In the genomic region with DNA sequence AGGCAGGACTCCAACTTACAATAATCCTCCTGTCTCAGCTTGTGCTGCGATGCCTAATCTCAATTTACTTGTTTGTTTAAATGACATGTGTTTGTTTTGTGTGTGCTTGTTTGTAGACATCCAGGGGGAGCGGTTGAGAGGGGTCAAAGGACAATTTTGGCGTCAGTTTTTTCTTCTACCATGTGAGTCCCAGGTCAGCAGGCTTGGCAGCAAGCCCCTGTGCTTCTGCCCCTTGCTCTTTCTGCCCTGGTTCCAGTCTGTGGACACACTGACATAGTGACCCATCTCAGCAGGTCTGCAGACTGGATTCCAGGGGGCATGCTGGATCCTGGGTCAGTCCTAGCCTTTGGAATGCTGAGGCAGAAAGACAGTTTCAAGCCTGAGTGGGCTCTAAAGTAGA, we compare ENCODE assay signal across 18 mouse cellular contexts. TPM values are rescaled to one million over a fixed set of nuclear protein-coding genes. Genes with fewer than 3 reads are reported as not detected.
A peak's percentile ranks its signal among the peaks of the same experiment; 100 is the strongest.
DNase-seq lines count a peak whose midpoint lies in the region; ATAC-seq and TF ChIP-seq lines count a peak whose summit lies in the region.
"Had no signal": no experiment of that assay in that cellular context is flagged by ENCODE, and none has a peak within 500 bp of the region (broad histone marks: within the 10 kb centered on the region; RNA-seq: fewer than 3 reads in every experiment).

No protein-coding gene starts in this region.

- H3K36me3 ChIP-seq in hindbrain, embryonic 13.5 days: no peaks in the 10 kb centered on the region
- no peaks in the 10 kb centered on the region for H3K36me3 ChIP-seq in hindbrain, embryonic 12.5 days
- peaks cover 0 to 9% of the 10 kb centered on the region in 2 experiments; a peak in 1 of 4 replicates for H3K36me3 ChIP-seq in MEL (ENCODE audit: control insufficient read depth in 1 of 2, insufficient read depth in 2 of 2, low read length in 2 of 2)
- H3K36me3 ChIP-seq in kidney, embryonic 15.5 days: no peaks in the 10 kb centered on the region
- no peaks in the 10 kb centered on the region for H3K36me3 ChIP-seq in liver, embryonic 12.5 days
- H3K36me3 ChIP-seq: heart, embryonic 15.5 days; hindbrain, embryonic 10.5 days had no signal

- H3K9me3 ChIP-seq in hindbrain, embryonic 13.5 days: no peaks in the 10 kb centered on the region
- H3K9me3 ChIP-seq in hindbrain, embryonic 12.5 days (replicated peaks): no peaks in the 10 kb centered on the region
- no peaks in the 10 kb centered on the region for H3K9me3 ChIP-seq in MEL (replicated peaks; ENCODE audit: insufficient read depth, low read length)
- H3K9me3 ChIP-seq in kidney, embryonic 15.5 days (replicated peaks): no peaks in the 10 kb centered on the region
- no peaks in the 10 kb centered on the region for H3K9me3 ChIP-seq in liver, embryonic 12.5 days (replicated peaks)
- H3K9me3 ChIP-seq: heart, embryonic 15.5 days; hindbrain, embryonic 10.5 days had no signal

- no peak for ATAC-seq in hindbrain, embryonic 13.5 days (ENCODE audit: low FRiP score)
- ATAC-seq in hindbrain, embryonic 12.5 days (ENCODE audit: low FRiP score): no peak
- no peak for ATAC-seq in kidney, embryonic 15.5 days (replicated peaks; ENCODE audit: low FRiP score)
- no peak for ATAC-seq in liver, embryonic 12.5 days

- no peak overlapping the region for H3K4me2 ChIP-seq in hindbrain, embryonic 13.5 days
- H3K4me2 ChIP-seq in hindbrain, embryonic 12.5 days (replicated peaks): no peak overlapping the region
- H3K4me2 ChIP-seq in kidney, embryonic 15.5 days: no peak overlapping the region
- H3K4me2 ChIP-seq in liver, embryonic 12.5 days: peak overlapping the region; percentile 45
- H3K4me2 ChIP-seq: heart, embryonic 15.5 days; midbrain, embryonic 11.5 days had no signal

- H3K79me2 ChIP-seq in MEL (ENCODE audit: control insufficient read depth, insufficient read depth, low read length, poor library complexity): no peaks in the 10 kb centered on the region

- no peak for TF ChIP-seq RAD21 in MEL (IDR thresholded peaks at IDR 0.05; ENCODE audit: low read depth, low read length)

- no peaks in the 10 kb centered on the region for H3K4me1 ChIP-seq in hindbrain, embryonic 13.5 days (replicated peaks)
- no peaks in the 10 kb centered on the region for H3K4me1 ChIP-seq in hindbrain, embryonic 12.5 days
- H3K4me1 ChIP-seq in MEL (ENCODE audit: control insufficient read depth in 1 of 2, insufficient read depth in 2 of 2, low read length in 2 of 2): peaks cover 5 to 12% of the 10 kb centered on the region in 2 experiments
- peaks cover 8% of the 10 kb centered on the region for H3K4me1 ChIP-seq in kidney, embryonic 15.5 days
- peaks cover 65% of the 10 kb centered on the region for H3K4me1 ChIP-seq in liver, embryonic 12.5 days
- H3K4me1 ChIP-seq: heart, embryonic 15.5 days had no signal

- no peak overlapping the region for H3K4me3 ChIP-seq in hindbrain, embryonic 13.5 days
- H3K4me3 ChIP-seq in hindbrain, embryonic 12.5 days: no peak overlapping the region
- peak overlapping the region in 1 of 2 experiments; percentile 21; a peak in 1 of 4 replicates for H3K4me3 ChIP-seq in MEL (ENCODE audit: control insufficient read depth in 1 of 2, insufficient read depth in 1 of 2, low read depth in 2 of 2, low read length in 2 of 2)
- no peak overlapping the region for H3K4me3 ChIP-seq in kidney, embryonic 15.5 days (replicated peaks)
- H3K4me3 ChIP-seq in liver, embryonic 12.5 days: no peak overlapping the region
- H3K4me3 ChIP-seq: heart, embryonic 15.5 days; hindbrain, embryonic 10.5 days had no signal

- no peak for TF ChIP-seq POLR2A in MEL (IDR thresholded peaks at IDR 0.05; ENCODE audit: control insufficient read depth in 1 of 2, insufficient read depth in 1 of 2, low read depth in 1 of 2, low read length in 2 of 2, poor library complexity in 1 of 2)

- intact Hi-C loops in left cerebral cortex, postnatal 25 days (cut with DNase I): no loop called here
- intact Hi-C loops in left cerebral cortex, postnatal 10 days (cut with DNase I): loop anchor here (5.0 kb wide), 1 partner anchor 178 kb away; no protein-coding TSS in a partner anchor

- 43% methylated on average over 3 of the region's 3 CpGs for WGBS in hindbrain, embryonic 13.5 days
- 49% methylated on average over 3 of the region's 3 CpGs for WGBS in hindbrain, embryonic 12.5 days
- WGBS in kidney, embryonic 15.5 days: 55% methylated on average over 3 of the region's 3 CpGs
- whole genome bisulfite sequencing in liver, embryonic 12.5 days (ENCODE audit: insufficient replicate concordance): 54% methylated on average over 3 of the region's 3 CpGs

- no peak overlapping the region for H3K27ac ChIP-seq in hindbrain, embryonic 13.5 days
- no peak overlapping the region for H3K27ac ChIP-seq in hindbrain, embryonic 12.5 days
- peak overlapping the region; percentile 62 for H3K27ac ChIP-seq in MEL (ENCODE audit: control insufficient read depth, low read depth, low read length)
- no peak overlapping the region for H3K27ac ChIP-seq in kidney, embryonic 15.5 days
- peak overlapping the region; percentile 95 for H3K27ac ChIP-seq in liver, embryonic 12.5 days
- H3K27ac ChIP-seq: heart, embryonic 15.5 days; hindbrain, embryonic 10.5 days; kidney, postnatal 0 days had no signal

- no peak for TF ChIP-seq EP300 in MEL (IDR thresholded peaks at IDR 0.05; ENCODE audit: low read depth in 1 of 2, low read length in 2 of 2)

- 0 out of 2 replicates have a peak overlapping the region, but pooled peaks have one; percentile 6 for H3K9ac ChIP-seq in hindbrain, embryonic 13.5 days
- H3K9ac ChIP-seq in hindbrain, embryonic 12.5 days: no peak overlapping the region
- peak overlapping the region; percentile 38 for H3K9ac ChIP-seq in MEL (ENCODE audit: control insufficient read depth, low read depth, low read length, poor library complexity, severe bottlenecking)
- 0 out of 2 replicates have a peak overlapping the region, but pooled peaks have one; percentile 2 for H3K9ac ChIP-seq in kidney, embryonic 15.5 days
- peak overlapping the region; percentile 61 for H3K9ac ChIP-seq in liver, embryonic 12.5 days
- H3K9ac ChIP-seq: heart, embryonic 15.5 days had no signal

- no peak for DNase-seq in MEL (ENCODE audit: low read depth, low spot score)
- no peak for DNase-seq in left cerebral cortex, postnatal 25 days (ENCODE audit: low spot score in 2 of 2)
- no peak for DNase-seq in left cerebral cortex, adult 9 months (ENCODE audit: low spot score in 2 of 2)
- DNase-seq in left cerebral cortex, postnatal 10 days (ENCODE audit: extremely low spot score in 1 of 2, low spot score in 2 of 2): no peak
- DNase-seq: adrenal gland, adult 8-10 months; cerebellum, adult 18-20 months; cerebellum, postnatal 36 days; heart, adult 18-20 months; left cerebral cortex, postnatal 4 days; lung, adult 2 months had no signal

- H3K27me3 ChIP-seq in hindbrain, embryonic 13.5 days: peaks cover 4% of the 10 kb centered on the region; the same call in 1 of the 2 replicates
- H3K27me3 ChIP-seq in hindbrain, embryonic 12.5 days: no peaks in the 10 kb centered on the region
- no peaks in the 10 kb centered on the region for H3K27me3 ChIP-seq in MEL (ENCODE audit: control insufficient read depth in 1 of 2, insufficient read depth in 2 of 2, low read length in 2 of 2)
- no peaks in the 10 kb centered on the region for H3K27me3 ChIP-seq in kidney, embryonic 15.5 days
- H3K27me3 ChIP-seq in liver, embryonic 12.5 days (replicated peaks): 0 out of 2 replicates have a peak, but pooled peaks cover 2% of the 10 kb centered on the region
- H3K27me3 ChIP-seq: heart, embryonic 15.5 days had no signal

- no peak for TF ChIP-seq CTCF in MEL (IDR thresholded peaks at IDR 0.05 in 2 of 3, conservative IDR thresholded peaks at IDR 0.05 in 1 of 3; ENCODE audit: control insufficient read depth in 1 of 3, insufficient read depth in 1 of 3, low read depth in 2 of 3, low read length in 3 of 3, poor library complexity in 1 of 3, severe bottlenecking in 1 of 3)

RNA-seq across cellular contexts. Expression of gene Jsrp1, which starts 6.1 kb away (rescaled TPM):
- polyA plus RNA-seq in hindbrain, embryonic 13.5 days (2015; fragmentation: Nextera tagmentation; extraction: Ambion mirVana): 0.56 and 0.95 TPM in 2 replicates
- 0.83 and 1.7 TPM in 2 replicates for polyA plus RNA-seq in hindbrain, embryonic 12.5 days (2016; fragmentation: Nextera tagmentation; extraction: Ambion mirVana)
- total RNA-seq in MEL (2012; rRNA removed): not detected in 2 replicates
- polyA plus RNA-seq in MEL (2012; ENCODE audit: insufficient read depth in 1 of 2, insufficient read length in 2 of 2, low read depth in 1 of 2, low replicate concordance in 2 of 2, missing spikeins in 1 of 2): under 1 TPM in 1 of 2 experiments, not detected in 1; 0.39 TPM
- polyA plus RNA-seq in kidney, embryonic 15.5 days (2015; fragmentation: Nextera tagmentation; extraction: Ambion mirVana): 5.6 and 5.7 TPM in 2 replicates
- 0.18 and 0.46 TPM in 2 replicates for polyA plus RNA-seq in liver, embryonic 12.5 days (2016; fragmentation: Nextera tagmentation; extraction: Ambion mirVana)
- 1 to 10 TPM; 4.0 to 4.5 TPM for total RNA-seq in left cerebral cortex, postnatal 25 days (2021)
- 1 to 10 TPM; 1.6 to 2.0 TPM for total RNA-seq in left cerebral cortex, postnatal 10 days (2021)

RNA-seq across cellular contexts. Expression of gene Oaz1, which starts 7.0 kb away (rescaled TPM):
- 1,227 and 1,240 TPM in 2 replicates for polyA plus RNA-seq in hindbrain, embryonic 13.5 days (2015; fragmentation: Nextera tagmentation; extraction: Ambion mirVana)
- 1,255 and 1,389 TPM in 2 replicates for polyA plus RNA-seq in hindbrain, embryonic 12.5 days (2016; fragmentation: Nextera tagmentation; extraction: Ambion mirVana)
- total RNA-seq in MEL (2012; rRNA removed): 983 and 1,061 TPM in 2 replicates
- polyA plus RNA-seq in MEL (2012; ENCODE audit: insufficient read depth in 1 of 2, insufficient read length in 2 of 2, low read depth in 1 of 2, low replicate concordance in 2 of 2, missing spikeins in 1 of 2): 1,000 to 10,000 TPM in 1 of 2 experiments, not detected in 1; 1,528 TPM
- polyA plus RNA-seq in kidney, embryonic 15.5 days (2015; fragmentation: Nextera tagmentation; extraction: Ambion mirVana): 1,583 and 1,739 TPM in 2 replicates
- polyA plus RNA-seq in liver, embryonic 12.5 days (2016; fragmentation: Nextera tagmentation; extraction: Ambion mirVana): 1,528 and 1,635 TPM in 2 replicates
- 100 to 1,000 TPM; 500 to 527 TPM for total RNA-seq in left cerebral cortex, postnatal 25 days (2021)
- 100 to 1,000 TPM; 414 to 433 TPM for total RNA-seq in left cerebral cortex, postnatal 10 days (2021)

RNA-seq across cellular contexts. Expression of gene Amh, which starts 14.4 kb away (rescaled TPM):
- 0.22 TPM in 1 of 2 replicates, not detected in the other for polyA plus RNA-seq in hindbrain, embryonic 13.5 days (2015; fragmentation: Nextera tagmentation; extraction: Ambion mirVana)
- not detected in 2 replicates for polyA plus RNA-seq in hindbrain, embryonic 12.5 days (2016; fragmentation: Nextera tagmentation; extraction: Ambion mirVana)
- 0.42 and 0.59 TPM in 2 replicates for total RNA-seq in MEL (2012; rRNA removed)
- polyA plus RNA-seq in MEL (2012; ENCODE audit: insufficient read depth in 1 of 2, insufficient read length in 2 of 2, low read depth in 1 of 2, low replicate concordance in 2 of 2, missing spikeins in 1 of 2): 1 to 10 TPM in 1 of 2 experiments, not detected in 1; 1.1 TPM
- polyA plus RNA-seq in kidney, embryonic 15.5 days (2015; fragmentation: Nextera tagmentation; extraction: Ambion mirVana): 0.09 TPM in 1 of 2 replicates, not detected in the other
- polyA plus RNA-seq in liver, embryonic 12.5 days (2016; fragmentation: Nextera tagmentation; extraction: Ambion mirVana): 0.07 TPM in 1 of 2 replicates, not detected in the other
- total RNA-seq in left cerebral cortex, postnatal 25 days (2021): 1 to 10 TPM; 1.6 to 2.7 TPM
- total RNA-seq in left cerebral cortex, postnatal 10 days (2021): 1 to 10 TPM; 1.7 to 2.0 TPM
- polyA plus RNA-seq: midbrain, embryonic 11.5 days had no signal

RNA-seq across cellular contexts. Expression of gene Plekhj1, which starts 21.0 kb away (rescaled TPM):
- 128 and 132 TPM in 2 replicates for polyA plus RNA-seq in hindbrain, embryonic 13.5 days (2015; fragmentation: Nextera tagmentation; extraction: Ambion mirVana)
- 139 TPM in 2 replicates for polyA plus RNA-seq in hindbrain, embryonic 12.5 days (2016; fragmentation: Nextera tagmentation; extraction: Ambion mirVana)
- 79.8 and 86.9 TPM in 2 replicates for total RNA-seq in MEL (2012; rRNA removed)
- 100 to 1,000 TPM in 1 of 2 experiments, not detected in 1; 217 TPM for polyA plus RNA-seq in MEL (2012; ENCODE audit: insufficient read depth in 1 of 2, insufficient read length in 2 of 2, low read depth in 1 of 2, low replicate concordance in 2 of 2, missing spikeins in 1 of 2)
- 126 and 130 TPM in 2 replicates for polyA plus RNA-seq in kidney, embryonic 15.5 days (2015; fragmentation: Nextera tagmentation; extraction: Ambion mirVana)
- polyA plus RNA-seq in liver, embryonic 12.5 days (2016; fragmentation: Nextera tagmentation; extraction: Ambion mirVana): 134 and 137 TPM in 2 replicates
- 10 to 100 TPM; 57.5 to 62.4 TPM for total RNA-seq in left cerebral cortex, postnatal 25 days (2021)
- total RNA-seq in left cerebral cortex, postnatal 10 days (2021): 10 to 100 TPM; 57.0 to 62.1 TPM

RNA-seq across cellular contexts. Expression of gene Sf3a2, which starts 21.4 kb away (rescaled TPM):
- polyA plus RNA-seq in hindbrain, embryonic 13.5 days (2015; fragmentation: Nextera tagmentation; extraction: Ambion mirVana): 55.9 and 61.6 TPM in 2 replicates
- polyA plus RNA-seq in hindbrain, embryonic 12.5 days (2016; fragmentation: Nextera tagmentation; extraction: Ambion mirVana): 65.3 and 71.8 TPM in 2 replicates
- 50.4 and 52.0 TPM in 2 replicates for total RNA-seq in MEL (2012; rRNA removed)
- 100 to 1,000 TPM in 1 of 2 experiments, not detected in 1; 210 TPM for polyA plus RNA-seq in MEL (2012; ENCODE audit: insufficient read depth in 1 of 2, insufficient read length in 2 of 2, low read depth in 1 of 2, low replicate concordance in 2 of 2, missing spikeins in 1 of 2)
- 78.2 and 92.6 TPM in 2 replicates for polyA plus RNA-seq in kidney, embryonic 15.5 days (2015; fragmentation: Nextera tagmentation; extraction: Ambion mirVana)
- polyA plus RNA-seq in liver, embryonic 12.5 days (2016; fragmentation: Nextera tagmentation; extraction: Ambion mirVana): 53.5 and 54.1 TPM in 2 replicates
- total RNA-seq in left cerebral cortex, postnatal 25 days (2021): 10 to 100 TPM; 43.9 to 50.3 TPM
- total RNA-seq in left cerebral cortex, postnatal 10 days (2021): 10 to 100 TPM; 39.7 to 43.1 TPM

Comparison
In these comparisons a context has a peak if more than half of its experiments do, and no peak if none do; other contexts are left out.
1. H3K27ac ChIP-seq: peak in MEL (single experiment) and liver, embryonic 12.5 days (single experiment); none in hindbrain, embryonic 13.5 days (single experiment), hindbrain, embryonic 12.5 days (single experiment) and kidney, embryonic 15.5 days (single experiment).